Mouse (Mus musculus) hindbrain, embryonic 10.5 days (tissue): Measurements from ENCODE around the gene Lsamp. TPM values are rescaled to one million over a fixed set of nuclear protein-coding genes. Genes with fewer than 3 reads are reported as not detected.

ENCODE experiments used
- DNase-seq: peaks from one replicate; pipeline ENCODE4 v3.0.0-alpha.2; 2017; ENCODE audit warnings: low spot score
- H3K27ac ChIP-seq: fragments of 300-500 bp; sonication (generic); 2 replicates; pipeline ENCODE4 v1.5.1; 2016; ENCODE audit warnings: mild to moderate bottlenecking, moderate library complexity
- H3K27me3 ChIP-seq: fragments of 300-500 bp; sonication (generic); 2 replicates; pipeline ENCODE4 v1.6.1; 2016; ENCODE audit warnings: mild to moderate bottlenecking; ENCODE audit not compliant: poor library complexity, insufficient read depth, severe bottlenecking
- H3K36me3 ChIP-seq: fragments of 300-500 bp; sonication (generic); 2 replicates; pipeline ENCODE4 v1.6.1; 2016; ENCODE audit warnings: mild to moderate bottlenecking, moderate library complexity
- H3K4me1 ChIP-seq: fragments of 300-500 bp; sonication (generic); replicated peaks from 2 replicates; pipeline ENCODE4 v1.6.1; 2016; ENCODE audit warnings: mild to moderate bottlenecking
- H3K4me3 ChIP-seq: fragments of 300-500 bp; sonication (generic); 2 replicates; pipeline ENCODE4 v1.5.1; 2016; ENCODE audit warnings: mild to moderate bottlenecking, moderate library complexity
- H3K9me3 ChIP-seq: fragments of 300-500 bp; sonication (generic); 2 replicates; pipeline ENCODE4 v1.6.1; 2016; ENCODE audit warnings: mild to moderate bottlenecking, moderate library complexity
- WGBS: fragments of 180-500 bp; shearing (Covaris S2); methylation state at CpG from one replicate; pipeline ENCODE4 v1.1.7; 2016; 5-methylcytosine and 5-hydroxymethylcytosine counted together
- polyA plus RNA-seq: library from polyadenylated mRNA; unstranded; fragments of >200 nt; fragmentation: Nextera tagmentation; extraction: Ambion mirVana; gene quantifications from 2 replicates; pipeline ENCODE4 v1.2.1, GENCODE M21; 2016

Lsamp gene
- polyA plus RNA-seq, 1 experiment from 2014 or later: 17.2 TPM

DNA sequence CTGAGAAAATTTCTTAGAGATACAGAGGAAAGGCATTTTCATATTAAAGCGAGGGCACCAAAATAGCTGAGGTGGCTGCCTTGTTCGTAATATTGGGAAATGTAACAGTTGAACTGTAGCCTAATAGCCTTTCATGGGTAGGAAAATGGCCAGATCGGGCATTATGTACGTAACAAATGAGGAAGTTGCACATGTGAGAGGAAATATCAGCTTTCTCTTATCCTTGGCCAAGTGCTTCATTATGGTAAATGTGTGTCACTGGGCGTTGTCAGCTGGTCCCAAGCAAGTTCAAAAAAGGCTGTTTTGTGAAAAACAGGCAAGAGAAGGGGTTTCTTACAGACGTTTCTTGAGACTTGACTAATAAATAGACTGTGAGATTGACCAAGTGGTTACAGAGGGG is 2195.9 kb downstream of the Lsamp start:
- Histone ChIP-seq H3K36me3 (no peaks in the 10 kb centered on the region), H3K4me1 (no peaks in the 10 kb centered on the region), H3K9me3 (no peaks in the 10 kb centered on the region), H3K4me3 (no peak overlapping the region), H3K27me3 (no peaks in the 10 kb centered on the region), H3K27ac (no peak overlapping the region)
- no peak for DNase-seq
- WGBS: 88% methylated on average over 6 of the region's 6 CpGs

DNA sequence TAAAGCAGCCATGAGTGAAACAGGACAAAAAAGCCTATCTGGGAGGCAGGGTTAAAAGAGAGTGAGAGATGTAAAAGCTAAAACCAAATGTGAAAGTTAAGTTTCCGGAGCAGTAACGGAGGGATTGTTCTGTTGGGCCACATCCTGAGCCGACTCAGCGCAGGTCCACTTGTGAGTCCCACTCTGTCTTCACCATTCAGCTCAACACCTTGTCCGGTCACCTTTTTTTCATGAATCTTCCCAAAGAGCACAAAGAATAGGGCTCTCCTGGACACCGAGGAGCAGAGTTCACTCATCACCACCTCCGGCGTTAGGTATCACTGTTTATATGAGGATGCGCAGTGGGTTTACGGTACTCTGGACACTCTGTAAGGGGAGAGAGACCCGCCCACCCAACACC is 2196.3 kb downstream of the Lsamp start:
- no peaks in the 10 kb centered on the region for H3K4me1 ChIP-seq

GRCm38 (mm10) chr16:42189431-42190081 is 2205.4 kb downstream of the Lsamp start:
- WGBS: 34% methylated on average over 14 of the region's 14 CpGs
- peak; percentile 20 for DNase-seq

More for the DNA sequence above, 2196.3 kb downstream of the Lsamp start:
- Histone ChIP-seq H3K4me3 (no peak overlapping the region), H3K9me3 (no peaks in the 10 kb centered on the region), H3K27me3 (no peaks in the 10 kb centered on the region), H3K36me3 (no peaks in the 10 kb centered on the region), H3K27ac (no peak overlapping the region)
- 95% methylated on average over 11 of the region's 11 CpGs for whole genome bisulfite sequencing
- DNase-seq: no peak

GRCm38 (mm10) chr16:42190114-42191045 is 2206.2 kb downstream of the Lsamp start:
- Histone ChIP-seq H3K4me3 (peak overlapping the region; percentile 60), H3K27me3 (no peaks in the 10 kb centered on the region), H3K27ac (peak overlapping the region; percentile 94), H3K9me3 (no peaks in the 10 kb centered on the region), H3K4me1 (peaks cover 13% of the 10 kb centered on the region), H3K36me3 (no peaks in the 10 kb centered on the region)
- WGBS: under 1% methylated on average over 44 of the region's 44 CpGs
- DNase-seq: peak; percentile 90

More at GRCm38 (mm10) chr16:42189431-42190081, 2205.4 kb downstream of the Lsamp start:
- Histone ChIP-seq H3K4me1 (peaks cover 13% of the 10 kb centered on the region), H3K36me3 (no peaks in the 10 kb centered on the region), H3K4me3 (peak overlapping the region; percentile 60), H3K9me3 (no peaks in the 10 kb centered on the region), H3K27me3 (no peaks in the 10 kb centered on the region), H3K27ac (peak overlapping the region; percentile 94)
